Mouse (Mus musculus) bone marrow macrophage, adult 2 months (primary cell): ENCODE measurements around the gene Bola3.

Source experiments
- CTCF ChIP-seq: IDR thresholded peaks from 2 replicates; pipeline ENCODE4 v1.5.1; 2012; ENCODE audit warnings: low read depth, mild to moderate bottlenecking, low read length, moderate library complexity
- POLR2A ChIP-seq: IDR thresholded peaks from 2 replicates; pipeline ENCODE4 v1.6.1; 2012; ENCODE audit warnings: mild to moderate bottlenecking, low read depth, low read length, borderline replicate concordance

DNA sequence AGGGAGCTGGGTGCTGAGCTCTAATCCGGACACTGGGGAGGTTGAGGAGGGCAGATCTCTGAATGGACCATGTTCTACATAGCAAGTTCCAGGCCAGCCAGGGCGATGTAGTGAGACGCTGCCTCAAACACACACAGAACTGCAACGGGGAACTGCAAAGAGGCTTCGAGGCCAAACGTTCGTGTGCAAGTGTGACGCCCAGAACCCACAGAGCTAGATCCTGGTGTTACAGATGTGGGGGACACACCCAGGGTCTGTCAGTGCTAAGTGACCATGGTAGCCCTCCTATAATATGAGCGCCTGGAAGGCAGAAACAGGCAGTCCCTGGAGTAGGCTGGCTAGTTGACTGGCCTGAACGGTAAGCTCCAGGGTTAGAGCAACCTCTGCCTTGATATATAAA is 8.5 kb downstream of the Bola3 start:
- TF ChIP-seq CTCF (no peak), POLR2A (no peak)
